Mouse (Mus musculus): ENCODE results near the gene Gp1ba. TPM values are rescaled to one million over a fixed set of nuclear protein-coding genes. Genes with fewer than 3 reads are reported as not detected.

Gene Gp1ba
- total RNA-seq, 1 experiment from 2014 or later = 3.2 TPM

DNA sequence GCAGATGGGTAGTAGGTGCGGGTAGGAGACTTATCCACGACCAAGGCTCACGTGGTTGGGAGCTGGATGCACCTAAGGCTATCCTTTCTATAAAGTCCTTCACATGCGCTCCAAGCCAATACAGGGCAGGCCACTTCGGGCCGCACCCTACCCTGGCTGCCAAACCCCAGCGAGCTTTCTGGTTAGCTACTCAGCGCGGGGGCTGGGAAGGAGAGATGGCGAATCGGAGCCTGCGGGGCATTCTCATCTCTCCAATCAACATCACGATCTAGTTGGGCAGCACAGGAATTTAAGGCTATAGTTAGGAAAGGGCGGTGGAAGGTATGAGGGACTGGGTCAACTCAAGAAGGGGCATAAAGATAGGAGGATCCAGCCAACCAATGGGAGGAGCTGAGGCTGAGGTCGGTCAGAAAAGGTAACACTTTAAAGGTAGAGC is 29.4 kb downstream of the Gp1ba start:
- peak; percentile 12; the same call in 1 of the 2 replicates for ATAC-seq (replicated peaks; ENCODE audit: low read depth, poor library complexity, severe bottlenecking)

- ATAC-seq (replicated peaks; ENCODE audit: low read depth, poor library complexity, severe bottlenecking) = peak; percentile 84
These were observed 30.0 kb downstream of the Gp1ba start, which contains the start of gene Spag7 for GRCm38 (mm10) chr11:70668771-70669505. Gene Spag7 (minus strand): TSS chr11:70669416.

GRCm38 (mm10) chr11:70669582-70670345 is 30.8 kb downstream of the Gp1ba start:
- ATAC-seq (replicated peaks; ENCODE audit: low read depth, poor library complexity, severe bottlenecking) = peak; percentile 45

DNA sequence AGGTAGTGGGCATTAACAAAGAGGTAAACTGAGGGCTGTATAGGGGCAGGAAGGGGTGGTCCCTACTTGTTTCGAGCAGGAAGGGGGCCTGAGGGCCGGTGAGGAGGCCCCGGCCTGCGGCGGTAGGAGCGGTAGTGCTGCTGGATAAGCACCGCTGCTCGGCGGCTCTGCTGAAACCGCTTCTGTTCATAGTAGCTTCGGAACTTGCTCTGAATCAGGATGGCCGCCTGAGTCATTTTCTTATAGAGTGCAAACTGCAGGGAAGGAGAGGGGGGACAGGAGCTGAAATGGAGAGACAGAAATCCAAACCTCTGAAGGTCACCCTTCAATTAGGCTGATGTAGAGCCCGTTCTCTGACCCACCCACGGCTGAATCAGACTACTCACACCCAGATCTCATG is 31.6 kb downstream of the Gp1ba start:
- no peak for ATAC-seq (replicated peaks; ENCODE audit: low read depth, poor library complexity, severe bottlenecking)

GRCm38 (mm10) chr11:70671333-70672047 is 32.6 kb downstream of the Gp1ba start:
- ATAC-seq (replicated peaks; ENCODE audit: low read depth, poor library complexity, severe bottlenecking) = no peak

DNA sequence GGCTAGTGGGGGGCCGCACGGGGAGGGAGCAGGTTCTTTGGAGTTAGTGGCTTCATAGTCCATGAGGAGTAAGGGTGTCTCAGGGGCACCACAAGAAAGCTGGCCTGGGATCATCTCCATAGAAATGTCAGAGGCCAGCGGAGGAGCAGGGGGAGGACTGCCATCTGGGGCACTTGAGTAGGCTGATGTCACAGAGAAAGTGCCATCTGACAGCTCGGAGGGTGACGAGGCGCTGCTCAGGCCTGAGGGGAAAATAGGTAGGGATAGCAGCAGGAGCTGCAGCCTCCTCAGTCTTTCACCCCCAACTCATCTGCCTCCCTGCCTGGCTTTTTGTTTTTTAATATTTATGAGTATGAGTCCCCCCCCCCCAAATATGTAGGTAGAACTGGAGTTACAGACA is 35.1 kb downstream of the Gp1ba start:
- ATAC-seq (replicated peaks; ENCODE audit: low read depth, poor library complexity, severe bottlenecking) = no peak

- ATAC-seq (replicated peaks; ENCODE audit: low read depth, poor library complexity, severe bottlenecking) = peak; percentile 45; the same call in 1 of the 2 replicates
These were observed 35.6 kb downstream of the Gp1ba start for GRCm38 (mm10) chr11:70674501-70674900.

GRCm38 (mm10) chr11:70678092-70678491 is 39.2 kb downstream of the Gp1ba start:
- ATAC-seq (replicated peaks; ENCODE audit: low read depth, poor library complexity, severe bottlenecking) = no peak

GRCm38 (mm10) chr11:70678576-70678975 is 39.7 kb downstream of the Gp1ba start:
- no peak for ATAC-seq (replicated peaks; ENCODE audit: low read depth, poor library complexity, severe bottlenecking)

DNA sequence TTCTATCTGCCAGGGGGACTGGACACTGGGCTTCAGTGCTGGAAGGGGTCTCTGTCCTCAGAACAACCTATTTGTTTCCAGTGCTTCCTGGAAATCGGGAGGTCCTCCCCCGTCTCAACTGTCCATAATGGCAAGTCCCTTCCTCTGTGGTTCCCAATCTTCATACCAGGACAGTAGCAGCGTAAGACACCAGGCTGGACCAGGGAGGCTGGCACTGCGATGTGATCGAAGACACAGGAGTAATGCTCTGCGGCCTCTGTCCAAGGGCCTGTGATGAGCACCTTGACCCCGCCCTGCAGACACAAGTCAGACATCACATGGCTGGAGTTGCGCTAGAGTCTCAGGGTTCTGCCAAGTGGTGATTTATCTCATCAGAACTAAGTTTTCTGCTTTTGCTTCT is 40.4 kb downstream of the Gp1ba start:
- no peak for ATAC-seq (replicated peaks; ENCODE audit: low read depth, poor library complexity, severe bottlenecking)

DNA sequence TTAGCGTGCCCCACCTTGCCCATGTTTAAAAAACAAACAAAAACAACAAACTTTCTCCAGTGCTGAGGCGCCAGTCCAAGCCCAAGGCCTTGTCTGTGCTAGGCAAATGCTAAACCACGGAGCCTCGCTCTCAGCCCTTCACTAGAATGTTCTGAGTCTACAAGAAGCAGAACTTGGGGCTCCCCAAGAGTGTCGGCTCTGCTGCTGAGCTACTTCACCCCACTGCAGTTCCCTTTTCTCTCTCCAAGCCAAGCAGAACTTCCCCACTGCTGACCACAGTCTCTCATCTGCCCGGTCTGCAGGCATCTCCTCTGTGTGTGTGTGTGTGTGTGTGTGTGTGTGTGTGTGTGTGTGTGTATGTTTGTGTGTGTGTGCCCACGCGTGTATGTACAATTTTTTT is 41.0 kb downstream of the Gp1ba start:
- ATAC-seq (replicated peaks; ENCODE audit: low read depth, poor library complexity, severe bottlenecking) = peak; percentile 89

DNA sequence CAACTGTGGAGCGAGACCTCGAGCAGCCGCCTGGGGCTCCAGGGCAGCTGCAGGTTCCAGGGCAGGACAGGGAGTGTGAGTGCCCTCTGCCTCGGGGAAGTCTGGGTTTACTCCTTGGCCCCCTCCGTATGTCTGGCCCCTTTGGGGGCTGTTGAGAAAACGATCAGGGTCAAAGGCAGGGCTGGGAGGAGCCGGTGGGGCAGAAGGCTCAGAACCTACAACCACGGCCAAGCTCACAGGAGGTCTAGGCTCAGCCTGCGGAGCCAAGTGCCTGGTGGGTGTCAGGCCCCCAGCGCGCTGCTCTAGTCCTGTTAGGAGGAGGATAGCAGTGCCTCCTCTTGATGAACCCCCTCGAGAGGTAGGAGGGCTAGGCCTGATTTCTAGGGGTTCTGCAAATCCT is 42.2 kb downstream of the Gp1ba start:
- no peak for ATAC-seq (replicated peaks; ENCODE audit: low read depth, poor library complexity, severe bottlenecking)

DNA sequence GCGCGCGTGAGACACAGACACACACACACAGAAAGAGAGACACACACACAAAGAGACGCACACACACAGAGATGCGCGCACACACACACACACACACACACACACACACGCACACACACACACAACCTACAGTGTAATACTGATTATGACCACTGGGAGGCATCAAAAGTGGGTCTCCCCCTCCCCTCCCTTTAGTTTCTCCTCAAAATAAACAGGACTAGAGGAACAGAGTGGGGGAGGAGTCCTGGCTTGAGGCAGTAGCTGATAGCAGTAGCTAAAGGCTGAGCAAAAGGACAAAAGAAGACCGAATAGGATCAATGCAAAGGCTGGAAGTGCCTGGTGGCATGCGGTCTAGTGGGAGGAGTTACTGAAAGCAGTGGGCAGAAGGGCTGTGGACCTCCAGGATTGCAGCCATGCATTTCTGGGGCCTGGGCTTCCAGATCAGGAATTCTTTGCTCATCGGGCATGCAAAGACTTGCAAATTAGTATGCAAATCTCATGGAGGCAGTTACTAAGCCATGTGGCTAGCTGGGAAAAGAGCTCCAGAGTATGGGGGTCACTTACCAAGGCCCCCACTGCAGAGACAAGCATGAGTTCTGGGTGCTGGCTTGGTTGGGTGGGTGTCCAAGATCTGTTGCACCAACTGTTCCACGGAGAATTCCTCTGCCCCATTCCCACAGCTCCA is 43.1 kb downstream of the Gp1ba start:
- no peak for ATAC-seq (replicated peaks; ENCODE audit: low read depth, poor library complexity, severe bottlenecking)

DNA sequence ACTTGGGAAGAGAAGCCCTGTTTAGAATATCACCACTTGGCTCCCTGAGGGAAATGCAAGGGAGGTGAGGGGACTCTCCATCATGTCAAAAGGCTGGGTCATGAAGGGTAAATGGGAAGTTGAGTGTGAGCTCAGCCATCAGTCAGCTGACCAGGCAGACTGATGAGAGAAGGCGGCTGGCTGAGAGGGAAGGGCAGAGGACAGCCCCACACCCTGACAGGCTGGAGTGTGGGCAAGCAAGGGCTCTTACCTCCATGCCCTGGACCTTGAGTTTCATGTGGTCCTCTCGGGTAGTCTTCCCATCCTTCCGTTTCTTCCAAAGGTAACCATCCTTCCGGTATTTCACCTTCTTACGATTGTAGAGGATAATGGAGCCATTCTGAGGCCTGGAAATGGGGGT is 44.7 kb downstream of the Gp1ba start:
- ATAC-seq (replicated peaks; ENCODE audit: low read depth, poor library complexity, severe bottlenecking) = no peak

- ATAC-seq (replicated peaks; ENCODE audit: low read depth, poor library complexity, severe bottlenecking) = peak; percentile 45
These were observed 48.1 kb downstream of the Gp1ba start for GRCm38 (mm10) chr11:70686901-70687566.

DNA sequence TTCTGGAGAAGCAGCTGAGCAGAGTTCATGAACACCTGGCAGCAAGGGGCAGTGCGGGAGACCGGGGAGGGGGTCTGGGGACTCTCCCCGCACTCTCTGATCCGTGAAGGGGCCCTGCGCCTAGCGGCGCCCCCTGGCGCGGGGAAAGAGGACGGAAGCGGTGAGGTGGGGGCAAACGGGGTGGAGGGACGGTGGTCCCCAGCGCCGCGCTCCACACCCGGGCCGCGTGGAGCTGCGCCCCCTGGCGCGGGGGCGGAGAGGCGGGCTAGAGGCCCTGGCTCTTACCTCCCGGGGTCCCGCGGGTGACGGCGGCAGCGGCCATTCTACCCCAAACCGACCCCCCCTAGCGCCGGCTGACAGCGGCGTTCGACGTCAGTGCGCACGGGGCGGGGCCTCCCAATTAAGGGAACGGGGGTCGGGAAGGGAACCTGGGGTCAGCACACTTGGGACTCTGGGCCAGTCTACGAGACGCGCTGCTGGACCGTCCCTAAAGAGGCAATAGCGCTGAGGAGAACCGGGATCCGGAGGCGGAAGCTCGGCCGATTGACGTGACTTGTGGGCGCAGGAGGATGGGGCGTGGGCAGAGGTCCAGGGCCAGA is 48.8 kb downstream of the Gp1ba start, which contains the start of gene Camta2:
TSS of gene Camta2 (minus strand) at position 505 of the 599 bp plus-strand sequence.
- peak; percentile 85 for ATAC-seq (replicated peaks; ENCODE audit: low read depth, poor library complexity, severe bottlenecking)

- no peak for ATAC-seq (replicated peaks; ENCODE audit: low read depth, poor library complexity, severe bottlenecking)
These were observed 49.5 kb downstream of the Gp1ba start for GRCm38 (mm10) chr11:70688372-70688771.

DNA sequence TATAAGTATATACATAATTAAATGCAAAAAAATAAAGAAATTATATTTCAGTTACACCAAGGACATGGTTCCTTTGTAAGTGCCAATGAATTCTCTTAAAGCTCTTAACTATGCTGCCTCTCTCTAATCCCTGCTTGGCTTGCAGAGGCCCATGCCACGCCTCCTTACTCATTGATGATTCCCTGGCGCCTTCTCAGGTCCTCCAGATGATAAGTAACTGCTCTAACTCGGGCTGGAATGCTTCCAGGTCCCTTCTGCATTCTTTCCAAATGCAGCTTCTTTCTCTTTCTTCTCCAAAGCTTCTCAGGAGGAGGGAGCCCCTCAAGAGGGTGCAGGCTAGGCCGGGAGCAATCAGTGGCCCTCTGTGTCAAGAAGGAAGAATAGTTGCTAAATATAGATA is 50.7 kb downstream of the Gp1ba start:
- no peak for ATAC-seq (replicated peaks; ENCODE audit: low read depth, poor library complexity, severe bottlenecking)

All from common myeloid progenitor, adult 5-6 weeks (primary cell).